Mouse (Mus musculus) E14TG2a.4 (cell line): ENCODE results near the gene Mfn2.

Source experiments
- CTCF ChIP-seq: conservative IDR thresholded peaks from 2 replicates; pipeline ENCODE4 v1.5.1; 2014; ENCODE audit warnings: low read length
- NANOG ChIP-seq: IDR thresholded peaks from 2 replicates; pipeline ENCODE4 v1.6.1; 2014; ENCODE audit warnings: borderline replicate concordance, low read length, mixed read lengths
- POU5F1 ChIP-seq: IDR thresholded peaks from 2 replicates; pipeline ENCODE4 v1.6.1; 2014; ENCODE audit warnings: low read length, borderline replicate concordance

- TF ChIP-seq CTCF: no peak
- TF ChIP-seq POU5F1: no peak
- TF ChIP-seq NANOG: no peak
Measured at GRCm38 (mm10) chr4:147909486-147909885, 5.0 kb upstream of the Mfn2 start.
